Mouse (Mus musculus): ENCODE data around the gene Nos1ap. TPM values are rescaled to one million over a fixed set of nuclear protein-coding genes. Genes with fewer than 3 reads are reported as not detected.
A peak's percentile ranks its signal among the peaks of the same experiment; 100 is the strongest.

Gene Nos1ap
- polyA plus RNA-seq, 1 experiment from 2014 or later: 24.6 TPM

DNA sequence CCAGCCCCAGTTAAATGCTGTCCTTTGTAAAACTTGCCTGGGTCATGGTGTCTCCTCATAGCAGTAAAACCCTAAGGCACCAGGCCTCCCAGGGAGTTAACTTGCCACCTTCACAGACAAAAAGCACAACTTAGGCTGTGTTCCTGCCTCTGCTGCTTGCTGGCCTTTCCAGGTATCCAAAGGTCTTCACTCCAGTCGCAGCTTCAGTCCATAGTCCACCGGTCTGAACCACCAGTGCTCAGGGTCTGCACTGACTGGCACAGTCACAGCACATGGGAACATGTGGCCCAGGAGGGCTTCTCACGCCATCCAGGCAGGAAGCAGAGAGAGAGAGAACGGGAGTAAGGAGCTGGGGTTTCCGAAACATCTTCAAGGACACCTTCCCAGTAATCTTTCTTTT, 10.2 kb downstream of the Nos1ap start:
- Histone ChIP-seq H3K27me3 (ENCODE audit: control insufficient read depth, insufficient read depth, low read depth, low read length) (no peaks in the 10 kb centered on the region), H3K36me3 (ENCODE audit: control insufficient read depth, insufficient read depth, low read length) (no peaks in the 10 kb centered on the region)

GRCm38 (mm10) chr1:170579063-170579462, 10.6 kb downstream of the Nos1ap start:
- Histone ChIP-seq H3K27ac (ENCODE audit: low read length) (no peak overlapping the region), H3K9ac (ENCODE audit: low read depth, low read length) (no peak overlapping the region), H3K36me3 (ENCODE audit: control insufficient read depth, insufficient read depth, low read length) (no peaks in the 10 kb centered on the region), H3K27me3 (ENCODE audit: control insufficient read depth, insufficient read depth, low read depth, low read length) (no peaks in the 10 kb centered on the region), H3K9me3 (replicated peaks; ENCODE audit: control insufficient read depth, low read length, poor library complexity, severe bottlenecking) (no peaks in the 10 kb centered on the region), H3K4me2 (ENCODE audit: low read length) (no peak overlapping the region), H3K4me3 (ENCODE audit: low read depth, low read length) (no peak overlapping the region), H3K4me1 (ENCODE audit: control insufficient read depth, insufficient read depth, low read length) (peaks cover 18% of the 10 kb centered on the region; the same call in 1 of the 2 replicates)
- no peak for ATAC-seq
- WGBS: 94% methylated on average over 4 of the region's 4 CpGs

More for the DNA sequence above, 10.2 kb downstream of the Nos1ap start:
- ATAC-seq: no peak
- WGBS: 97% methylated on average over 5 of the region's 5 CpGs
- Histone ChIP-seq H3K4me3 (ENCODE audit: low read depth, low read length) (no peak overlapping the region), H3K9me3 (replicated peaks; ENCODE audit: control insufficient read depth, low read length, poor library complexity, severe bottlenecking) (no peaks in the 10 kb centered on the region), H3K4me1 (ENCODE audit: control insufficient read depth, insufficient read depth, low read length) (peaks cover 18% of the 10 kb centered on the region; the same call in 1 of the 2 replicates), H3K4me2 (ENCODE audit: low read length) (no peak overlapping the region), H3K9ac (ENCODE audit: low read depth, low read length) (no peak overlapping the region), H3K27ac (ENCODE audit: low read length) (no peak overlapping the region)

GRCm38 (mm10) chr1:170576728-170577065, 13.0 kb downstream of the Nos1ap start:
- Histone ChIP-seq H3K9ac (ENCODE audit: low read depth, low read length) (no peak overlapping the region), H3K36me3 (ENCODE audit: control insufficient read depth, insufficient read depth, low read length) (no peaks in the 10 kb centered on the region), H3K4me2 (ENCODE audit: low read length) (no peak overlapping the region), H3K9me3 (replicated peaks; ENCODE audit: control insufficient read depth, low read length, poor library complexity, severe bottlenecking) (no peaks in the 10 kb centered on the region), H3K27ac (ENCODE audit: low read length) (no peak overlapping the region), H3K4me1 (ENCODE audit: control insufficient read depth, insufficient read depth, low read length) (peaks cover 18% of the 10 kb centered on the region; the same call in 1 of the 2 replicates), H3K4me3 (ENCODE audit: low read depth, low read length) (no peak overlapping the region), H3K27me3 (ENCODE audit: control insufficient read depth, insufficient read depth, low read depth, low read length) (no peaks in the 10 kb centered on the region)
- ATAC-seq: 0 out of 2 replicates have a peak, but pooled peaks have one; percentile 47
- WGBS: 13% methylated on average over 6 of the region's 6 CpGs

- H3K9me3 ChIP-seq (replicated peaks; ENCODE audit: control insufficient read depth, low read length, poor library complexity, severe bottlenecking): no peaks in the 10 kb centered on the region
- H3K4me3 ChIP-seq (ENCODE audit: low read depth, low read length): no peak overlapping the region
- no peaks in the 10 kb centered on the region for H3K27me3 ChIP-seq (ENCODE audit: control insufficient read depth, insufficient read depth, low read depth, low read length)
- H3K36me3 ChIP-seq (ENCODE audit: control insufficient read depth, insufficient read depth, low read length): no peaks in the 10 kb centered on the region
- 41% methylated on average over 6 of the region's 6 CpGs for WGBS
- no peak for ATAC-seq
- peaks cover 14% of the 10 kb centered on the region; the same call in 1 of the 2 replicates for H3K4me1 ChIP-seq (ENCODE audit: control insufficient read depth, insufficient read depth, low read length)
- no peak overlapping the region for H3K9ac ChIP-seq (ENCODE audit: low read depth, low read length)
- H3K27ac ChIP-seq (ENCODE audit: low read length): no peak overlapping the region
- no peak overlapping the region for H3K4me2 ChIP-seq (ENCODE audit: low read length)
Measured at GRCm38 (mm10) chr1:170576012-170576727, 13.5 kb downstream of the Nos1ap start.

DNA sequence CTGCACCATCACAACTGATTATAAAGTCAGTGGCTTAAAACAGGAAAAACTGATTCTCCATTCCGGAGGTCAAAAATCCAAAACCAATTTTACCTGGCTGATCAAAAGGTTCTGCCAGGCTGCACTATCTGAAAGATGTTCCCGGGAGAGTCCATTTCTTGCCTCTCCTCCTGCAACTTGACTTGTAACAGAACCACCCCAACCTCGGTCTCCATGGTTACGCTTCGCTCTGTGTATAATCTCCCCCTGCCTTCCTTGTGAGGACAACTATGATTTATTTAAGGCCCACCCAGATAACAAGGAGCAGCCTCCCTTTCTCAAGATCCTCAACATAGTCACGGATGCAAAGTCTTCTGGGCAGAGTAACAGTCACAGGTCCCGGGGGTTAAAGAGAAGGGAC, 16.5 kb downstream of the Nos1ap start:
- no peak overlapping the region for H3K27ac ChIP-seq (ENCODE audit: low read length)
- 0 out of 2 replicates have a peak, but pooled peaks cover 8% of the 10 kb centered on the region for H3K4me1 ChIP-seq (ENCODE audit: control insufficient read depth, insufficient read depth, low read length)
- H3K4me3 ChIP-seq (ENCODE audit: low read depth, low read length): no peak overlapping the region
- no peak overlapping the region for H3K4me2 ChIP-seq (ENCODE audit: low read length)
- no peak overlapping the region for H3K9ac ChIP-seq (ENCODE audit: low read depth, low read length)
- H3K36me3 ChIP-seq (ENCODE audit: control insufficient read depth, insufficient read depth, low read length): no peaks in the 10 kb centered on the region
- 0 out of 2 replicates have a peak, but pooled peaks have one; percentile 57 for ATAC-seq
- WGBS: 83% methylated on average over 7 of the region's 7 CpGs
- H3K27me3 ChIP-seq (ENCODE audit: control insufficient read depth, insufficient read depth, low read depth, low read length): no peaks in the 10 kb centered on the region
- H3K9me3 ChIP-seq (replicated peaks; ENCODE audit: control insufficient read depth, low read length, poor library complexity, severe bottlenecking): no peaks in the 10 kb centered on the region

DNA sequence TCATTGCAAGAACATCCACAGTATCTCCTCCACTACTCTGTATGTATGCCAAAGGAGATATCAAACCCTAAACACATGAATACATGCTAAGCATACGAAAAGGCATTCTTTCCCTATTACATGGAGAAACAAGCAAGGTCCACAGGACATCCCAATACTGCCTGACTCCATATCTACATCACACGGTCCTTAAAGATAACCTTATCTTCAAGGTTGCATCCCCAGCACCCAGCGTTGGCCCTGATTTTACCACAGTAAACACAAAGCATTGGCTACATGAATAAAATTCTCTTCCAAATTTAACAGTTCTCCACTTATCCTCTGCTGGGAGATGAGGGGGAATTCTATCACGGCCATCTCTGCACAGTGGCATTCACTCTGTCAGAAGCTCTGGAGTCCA, 22.7 kb downstream of the Nos1ap start:
- no peak overlapping the region for H3K27ac ChIP-seq (ENCODE audit: low read length)
- no peaks in the 10 kb centered on the region for H3K36me3 ChIP-seq (ENCODE audit: control insufficient read depth, insufficient read depth, low read length)
- 93% methylated on average over 4 of the region's 4 CpGs for WGBS
- ATAC-seq: no peak
- H3K4me2 ChIP-seq (ENCODE audit: low read length): no peak overlapping the region
- H3K27me3 ChIP-seq (ENCODE audit: control insufficient read depth, insufficient read depth, low read depth, low read length): no peaks in the 10 kb centered on the region
- no peaks in the 10 kb centered on the region for H3K4me1 ChIP-seq (ENCODE audit: control insufficient read depth, insufficient read depth, low read length)
- H3K9ac ChIP-seq (ENCODE audit: low read depth, low read length): no peak overlapping the region
- H3K4me3 ChIP-seq (ENCODE audit: low read depth, low read length): no peak overlapping the region
- no peaks in the 10 kb centered on the region for H3K9me3 ChIP-seq (replicated peaks; ENCODE audit: control insufficient read depth, low read length, poor library complexity, severe bottlenecking)

GRCm38 (mm10) chr1:170566538-170566937, 23.1 kb downstream of the Nos1ap start:
- Histone ChIP-seq H3K27ac (ENCODE audit: low read length) (no peak overlapping the region), H3K9me3 (replicated peaks; ENCODE audit: control insufficient read depth, low read length, poor library complexity, severe bottlenecking) (no peaks in the 10 kb centered on the region), H3K4me1 (ENCODE audit: control insufficient read depth, insufficient read depth, low read length) (no peaks in the 10 kb centered on the region), H3K9ac (ENCODE audit: low read depth, low read length) (no peak overlapping the region), H3K4me2 (ENCODE audit: low read length) (no peak overlapping the region), H3K4me3 (ENCODE audit: low read depth, low read length) (no peak overlapping the region), H3K36me3 (ENCODE audit: control insufficient read depth, insufficient read depth, low read length) (no peaks in the 10 kb centered on the region), H3K27me3 (ENCODE audit: control insufficient read depth, insufficient read depth, low read depth, low read length) (no peaks in the 10 kb centered on the region)
- 96% methylated on average over 2 of the region's 2 CpGs for WGBS
- no peak for ATAC-seq

- Histone ChIP-seq H3K27me3 (ENCODE audit: control insufficient read depth, insufficient read depth, low read depth, low read length) (no peaks in the 10 kb centered on the region), H3K4me1 (ENCODE audit: control insufficient read depth, insufficient read depth, low read length) (no peaks in the 10 kb centered on the region), H3K27ac (ENCODE audit: low read length) (no peak overlapping the region), H3K36me3 (ENCODE audit: control insufficient read depth, insufficient read depth, low read length) (no peaks in the 10 kb centered on the region), H3K4me3 (ENCODE audit: low read depth, low read length) (no peak overlapping the region), H3K9me3 (replicated peaks; ENCODE audit: control insufficient read depth, low read length, poor library complexity, severe bottlenecking) (no peaks in the 10 kb centered on the region), H3K4me2 (ENCODE audit: low read length) (no peak overlapping the region), H3K9ac (ENCODE audit: low read depth, low read length) (no peak overlapping the region)
- ATAC-seq: no peak
- 93% methylated on average over 3 of the region's 3 CpGs for WGBS
Measured at GRCm38 (mm10) chr1:170564926-170565325, 24.7 kb downstream of the Nos1ap start.

DNA sequence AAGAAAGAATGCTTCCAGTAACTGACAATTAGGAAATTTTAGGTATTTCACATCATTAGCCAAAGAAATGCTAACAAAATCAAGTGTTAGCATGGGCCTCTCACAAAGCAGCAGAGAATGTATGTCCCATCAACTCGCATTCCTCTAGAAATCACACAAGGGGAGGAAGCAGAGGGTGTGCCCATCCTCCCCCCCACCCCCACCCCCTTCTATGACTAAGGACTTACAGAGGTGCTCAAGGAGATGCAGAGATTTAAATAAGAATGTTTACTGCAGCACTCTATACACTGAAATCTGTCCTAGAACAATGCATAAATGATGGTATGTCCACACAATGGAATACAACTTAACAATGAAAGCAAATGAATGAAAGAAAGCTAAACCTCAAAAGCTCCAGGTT, 27.2 kb downstream of the Nos1ap start:
- ATAC-seq: no peak
- Histone ChIP-seq H3K4me3 (ENCODE audit: low read depth, low read length) (no peak overlapping the region), H3K27me3 (ENCODE audit: control insufficient read depth, insufficient read depth, low read depth, low read length) (no peaks in the 10 kb centered on the region), H3K4me1 (ENCODE audit: control insufficient read depth, insufficient read depth, low read length) (no peaks in the 10 kb centered on the region), H3K9ac (ENCODE audit: low read depth, low read length) (no peak overlapping the region), H3K27ac (ENCODE audit: low read length) (no peak overlapping the region), H3K36me3 (ENCODE audit: control insufficient read depth, insufficient read depth, low read length) (no peaks in the 10 kb centered on the region), H3K4me2 (ENCODE audit: low read length) (no peak overlapping the region), H3K9me3 (replicated peaks; ENCODE audit: control insufficient read depth, low read length, poor library complexity, severe bottlenecking) (no peaks in the 10 kb centered on the region)
- 83% methylated on average over 1 of the region's 1 CpGs for WGBS

All from midbrain, embryonic 16.5 days (tissue).